Mouse (Mus musculus) adrenal gland, adult 2 months (tissue): ENCODE data around the gene Shisa7. TPM values are rescaled to one million over a fixed set of nuclear protein-coding genes. Genes with fewer than 3 reads are reported as not detected.
"Not testable (repeated sequence)": the region's sequence is repeated elsewhere in the genome, so short reads cannot be mapped to it uniquely, and the experiment has no call there.

Source experiments
- DNase-seq: peaks from one replicate; pipeline ENCODE4 v3.0.0; 2021
- polyA plus RNA-seq: library from polyadenylated mRNA; depleted of rRNA; stranded (reverse); fragments of >200 nt; gene quantifications from 2 replicates; pipeline ENCODE4 v1.2.3, GENCODE M21; 2012
- total RNA-seq, 2 experiments: library from RNA; stranded (reverse); gene quantifications; 2 replicates each; pipeline ENCODE4 v1.2.3; 2021

Shisa7 gene
- total and polyA plus RNA-seq, 3 experiments, result 1.9 to 2.9 (median 1.9) TPM

- peak; percentile 56 for DNase-seq
Measured at GRCm38 (mm10) chr7:4844917-4845309, 417 bp upstream of the Shisa7 start.

- DNase-seq, result no peak
Measured at GRCm38 (mm10) chr7:4843604-4844244, 772 bp downstream of the Shisa7 start.

- DNase-seq, result no peak
Measured at GRCm38 (mm10) chr7:4842634-4843131, 1.8 kb downstream of the Shisa7 start.

GRCm38 (mm10) chr7:4842077-4842476 is 2.4 kb downstream of the Shisa7 start:
- DNase-seq, result no peak

- no peak for DNase-seq
Measured at GRCm38 (mm10) chr7:4837639-4838038, 6.9 kb downstream of the Shisa7 start.

GRCm38 (mm10) chr7:4836351-4836792 is 8.1 kb downstream of the Shisa7 start:
- DNase-seq, result peak; percentile 83

GRCm38 (mm10) chr7:4835631-4836327 is 8.7 kb downstream of the Shisa7 start:
- DNase-seq, result no peak

- no peak for DNase-seq
Measured at GRCm38 (mm10) chr7:4830476-4830875, 14.0 kb downstream of the Shisa7 start.

GRCm38 (mm10) chr7:4825365-4825764 is 19.1 kb downstream of the Shisa7 start:
- DNase-seq, result no peak

- no peak for DNase-seq
Measured at GRCm38 (mm10) chr7:4822162-4822907, 22.2 kb downstream of the Shisa7 start.

- DNase-seq, result no peak
Measured at GRCm38 (mm10) chr7:4821690-4822089, 22.8 kb downstream of the Shisa7 start.

GRCm38 (mm10) chr7:4820925-4821324 is 23.6 kb downstream of the Shisa7 start:
- not testable (repeated sequence) for DNase-seq

GRCm38 (mm10) chr7:4816559-4816958 is 27.9 kb downstream of the Shisa7 start:
- no peak for DNase-seq

GRCm38 (mm10) chr7:4813105-4813791 is 31.2 kb downstream of the Shisa7 start:
- no peak for DNase-seq

GRCm38 (mm10) chr7:4812303-4813104 is 32.0 kb downstream of the Shisa7 start, which contains the start of gene Ube2s:
TSS of gene Ube2s (minus strand) at chr7:4812590.
- peak; percentile 99 for DNase-seq

GRCm38 (mm10) chr7:4811842-4812302 is 32.6 kb downstream of the Shisa7 start:
- no peak for DNase-seq

GRCm38 (mm10) chr7:4811131-4811530 is 33.4 kb downstream of the Shisa7 start:
- DNase-seq, result not testable (repeated sequence)

- DNase-seq, result peak; percentile 20
Measured at GRCm38 (mm10) chr7:4806716-4807115, 37.8 kb downstream of the Shisa7 start.

- DNase-seq, result no peak
Measured at GRCm38 (mm10) chr7:4802247-4802646, 42.2 kb downstream of the Shisa7 start.

- peak; percentile 31 for DNase-seq
Measured at GRCm38 (mm10) chr7:4795767-4796433, 48.6 kb downstream of the Shisa7 start.
